Mouse (Mus musculus) Patski (cell line): Measurements from ENCODE around the gene Tab2. TPM values are rescaled to one million over a fixed set of nuclear protein-coding genes. Genes with fewer than 3 reads are reported as not detected.

Experiments used
- ATAC-seq: fragments of 100-300 bp; one replicate; pipeline ENCODE4 v1.8.0; 2021
- CTCF ChIA-PET: fragments of 350-600 bp; sonication (Branson Sonifier 250); formaldehyde crosslinking; loops from one replicate; lab custom pipeline; 2022; ENCODE audit warnings: inconsistent platforms; lab: Charles Lee
- POLR2A ChIA-PET: fragments of 350-600 bp; sonication (Branson Sonifier 250); formaldehyde crosslinking; loops from one replicate; lab custom pipeline; 2022; ENCODE audit warnings: antibody characterized with exemption, inconsistent platforms; lab: Charles Lee
- DNase-seq: peaks from one replicate; pipeline ENCODE4 v3.0.0-alpha.2; 2011; ENCODE audit warnings: low read depth, low spot score
- H3K27me3 ChIP-seq: fragments of 371-371 bp; one replicate; pipeline ENCODE4 v1.5.1; 2021
- CTCF ChIP-seq: fragments of 100-300 bp; IDR thresholded peaks from one replicate; pipeline ENCODE4 v1.5.1; 2021
- in situ Hi-C: fragments of 300-500 bp; cut with MboI; formaldehyde crosslinking; loops from 3 replicates; pipeline ENCODE4 v1.11.1; 2018; ENCODE audit warnings: low pct_unique_long_range_greater_than_20kb, mixed read lengths
- polyA plus RNA-seq: library from polyadenylated mRNA; unstranded; gene quantifications from one replicate; pipeline ENCODE4 v1.2.3, GENCODE M21; 2021

The Tab2 gene
- polyA plus RNA-seq, result 63.9 TPM

GRCm38 (mm10) chr10:7956228-7957001, at the start of gene Tab2:
Gene Tab2 (minus strand): TSS chr10:7956230.
- H3K27me3 ChIP-seq, result no peaks in the 10 kb centered on the region
- peak; percentile 46 for DNase-seq
- in situ Hi-C loops, result no loop called here
- POLR2A ChIA-PET, result interaction anchor here (0.7 to 1.1 kb wide), 2 partner anchors 15 to 851 kb away, joined by 3 read pairs; no protein-coding TSS in a partner anchor
- CTCF ChIA-PET, result interaction anchor here (1.0 kb wide), 1 partner anchor 15 kb away, joined by 3 read pairs; no protein-coding TSS in a partner anchor
- TF ChIP-seq CTCF, result no peak
- ATAC-seq, result peak; percentile 96

- in situ Hi-C loops, result no loop called here
- ChIA-PET POLR2A (interaction anchor here (0.7 kb wide), 1 partner anchor 58 kb away, joined by 3 read pairs; no protein-coding TSS in a partner anchor), CTCF (interaction anchor here (0.8 to 1.6 kb wide), 3 partner anchors 11 to 38 kb away, joined by 3 to 4 read pairs (median 3); no protein-coding TSS in a partner anchor)
- no peak for DNase-seq
- peaks cover 5% of the 10 kb centered on the region for H3K27me3 ChIP-seq
- TF ChIP-seq CTCF, result no peak
- no peak for ATAC-seq
Measured at GRCm38 (mm10) chr10:7992258-7992919, 36.4 kb upstream of the Tab2 start.

GRCm38 (mm10) chr10:7991596-7991995, 35.6 kb upstream of the Tab2 start:
- ATAC-seq (no peak), DNase-seq (no peak)
- in situ Hi-C loops, result no loop called here
- H3K27me3 ChIP-seq, result peaks cover 7% of the 10 kb centered on the region
- no peak for TF ChIP-seq CTCF
- CTCF ChIA-PET, result interaction anchor here (1.1 to 1.6 kb wide), 2 partner anchors 9 to 12 kb away, joined by 3 to 4 read pairs; no protein-coding TSS in a partner anchor
- POLR2A ChIA-PET, result no interaction called here

- in situ Hi-C loops, result no loop called here
- ChIA-PET POLR2A (no interaction called here), CTCF (no interaction called here)
- DNase-seq (no peak), ATAC-seq (no peak)
- H3K27me3 ChIP-seq, result peaks cover 8% of the 10 kb centered on the region
- no peak for TF ChIP-seq CTCF
Measured at GRCm38 (mm10) chr10:7987521-7987920, 31.5 kb upstream of the Tab2 start.

- no peak for TF ChIP-seq CTCF
- ATAC-seq (no peak), DNase-seq (no peak)
- POLR2A ChIA-PET, result no interaction called here
- in situ Hi-C loops, result no loop called here
- H3K27me3 ChIP-seq, result peaks cover 6% of the 10 kb centered on the region
- CTCF ChIA-PET, result no interaction called here
Measured at GRCm38 (mm10) chr10:7976462-7976861, 20.4 kb upstream of the Tab2 start.

GRCm38 (mm10) chr10:7968747-7969280, 12.8 kb upstream of the Tab2 start:
- peaks cover 6% of the 10 kb centered on the region for H3K27me3 ChIP-seq
- ChIA-PET CTCF (no interaction called here), POLR2A (interaction anchor here (1.2 kb wide), 1 partner anchor 8 kb away, joined by 3 read pairs; no protein-coding TSS in a partner anchor)
- DNase-seq (no peak), ATAC-seq (no peak)
- in situ Hi-C loops, result no loop called here
- no peak for TF ChIP-seq CTCF

GRCm38 (mm10) chr10:7967096-7967495, 11.1 kb upstream of the Tab2 start:
- H3K27me3 ChIP-seq, result peaks cover 3% of the 10 kb centered on the region
- ChIA-PET POLR2A (no interaction called here), CTCF (no interaction called here)
- in situ Hi-C loops, result no loop called here
- TF ChIP-seq CTCF, result no peak
- no peak for DNase-seq
- no peak for ATAC-seq

- ChIA-PET CTCF (no interaction called here), POLR2A (no interaction called here)
- TF ChIP-seq CTCF, result no peak
- H3K27me3 ChIP-seq, result no peaks in the 10 kb centered on the region
- DNase-seq (no peak), ATAC-seq (no peak)
- in situ Hi-C loops, result no loop called here
Measured at GRCm38 (mm10) chr10:7959073-7959472, 3.0 kb upstream of the Tab2 start.

GRCm38 (mm10) chr10:7955634-7956121, 352 bp downstream of the Tab2 start:
- ChIA-PET POLR2A (no interaction called here), CTCF (no interaction called here)
- ATAC-seq (peak; percentile 31), DNase-seq (no peak)
- in situ Hi-C loops, result no loop called here
- no peaks in the 10 kb centered on the region for H3K27me3 ChIP-seq
- TF ChIP-seq CTCF, result no peak

GRCm38 (mm10) chr10:7954989-7955633, 919 bp downstream of the Tab2 start:
- peak; percentile 5 for ATAC-seq
- no peak for DNase-seq
- TF ChIP-seq CTCF, result no peak
- ChIA-PET CTCF (interaction anchor here (1.3 to 1.5 kb wide), 2 partner anchors 14 to 27 kb away, joined by 3 to 5 read pairs; no protein-coding TSS in a partner anchor), POLR2A (no interaction called here)
- in situ Hi-C loops, result no loop called here
- no peaks in the 10 kb centered on the region for H3K27me3 ChIP-seq
